Mouse (Mus musculus) MEL (cell line): ENCODE results near the gene Rpn1. TPM values are rescaled to one million over a fixed set of nuclear protein-coding genes. Genes with fewer than 3 reads are reported as not detected.

ENCODE experiments used
- DNase-seq: peaks from one replicate; pipeline ENCODE4 v3.0.0; 2011; ENCODE audit warnings: low read depth, low spot score
- H3K27ac ChIP-seq: 2 replicates; pipeline ENCODE4 v1.5.1; 2012; ENCODE audit warnings: low read depth, mild to moderate bottlenecking, control low read depth, low read length, moderate library complexity; ENCODE audit not compliant: control insufficient read depth
- H3K27me3 ChIP-seq, 2 experiments: fragments of 150-350 bp in 1 of 2; sonication (generic) in 1 of 2; 2 replicates each; pipeline ENCODE4 v1.6.1; 2012; ENCODE audit warnings: low read length in 2 of 2, mild to moderate bottlenecking in 2 of 2, improper control_type of control experiment in 1 of 2, moderate library complexity in 1 of 2; ENCODE audit not compliant: insufficient read depth in 2 of 2, control insufficient read depth in 1 of 2
- H3K36me3 ChIP-seq, 2 experiments: 2 replicates each; pipeline ENCODE4 v1.6.1; 2012 to 2014; ENCODE audit warnings: low read length in 2 of 2, improper control_type of control experiment in 1 of 2, inconsistent platforms in 1 of 2, mild to moderate bottlenecking in 1 of 2; ENCODE audit not compliant: insufficient read depth in 2 of 2, control insufficient read depth in 1 of 2
- H3K4me1 ChIP-seq, 2 experiments: fragments of 150-350 bp in 1 of 2; sonication (generic) in 1 of 2; 2 replicates each; pipeline ENCODE4 v1.6.1; 2012; ENCODE audit warnings: low read length in 2 of 2, improper control_type of control experiment in 1 of 2, mild to moderate bottlenecking in 1 of 2; ENCODE audit not compliant: insufficient read depth in 2 of 2, control insufficient read depth in 1 of 2
- H3K4me3 ChIP-seq, 2 experiments: fragments of 150-350 bp in 1 of 2; sonication (generic) in 1 of 2; 2 replicates each; pipeline ENCODE4 v1.5.1; 2012; ENCODE audit warnings: low read depth in 2 of 2, low read length in 2 of 2, mild to moderate bottlenecking in 2 of 2, moderate library complexity in 2 of 2, control low read depth in 1 of 2, improper control_type of control experiment in 1 of 2; ENCODE audit not compliant: control insufficient read depth in 1 of 2, insufficient read depth in 1 of 2
- H3K79me2 ChIP-seq: 2 replicates; pipeline ENCODE4 v1.6.1; 2012; ENCODE audit warnings: mild to moderate bottlenecking, low read length, moderate library complexity; ENCODE audit not compliant: control insufficient read depth, poor library complexity, insufficient read depth
- H3K9ac ChIP-seq: 2 replicates; pipeline ENCODE4 v1.6.1; 2012; ENCODE audit warnings: low read depth, mild to moderate bottlenecking, control low read depth, low read length, moderate library complexity; ENCODE audit not compliant: control insufficient read depth, poor library complexity, severe bottlenecking
- H3K9me3 ChIP-seq: fragments of 150-350 bp; sonication (generic); replicated peaks from 2 replicates; pipeline ENCODE4 v1.6.1; 2012; ENCODE audit warnings: mild to moderate bottlenecking, low read length, improper control_type of control experiment, moderate library complexity; ENCODE audit not compliant: insufficient read depth
- BHLHE40 ChIP-seq: IDR thresholded peaks from 2 replicates; pipeline ENCODE4 v1.6.1; 2012; ENCODE audit warnings: low read depth, mild to moderate bottlenecking, inconsistent platforms, low read length, improper control_type of control experiment, borderline replicate concordance
- CHD1 ChIP-seq: IDR thresholded peaks from 2 replicates; pipeline ENCODE4 v1.6.1; 2012; ENCODE audit warnings: low read depth, mild to moderate bottlenecking, inconsistent platforms, low read length, improper control_type of control experiment
- CHD2 ChIP-seq: IDR thresholded peaks from 2 replicates; pipeline ENCODE4 v1.6.1; 2011; ENCODE audit warnings: low read length, improper control_type of control experiment
- E2F4 ChIP-seq: IDR thresholded peaks from 2 replicates; pipeline ENCODE4 v1.6.1; 2011; ENCODE audit warnings: low read depth, low read length, improper control_type of control experiment, borderline replicate concordance
- ELF1 ChIP-seq: IDR thresholded peaks from 2 replicates; pipeline ENCODE4 v1.6.1; 2014; ENCODE audit warnings: low read depth, mild to moderate bottlenecking, inconsistent platforms, low read length, improper control_type of control experiment, moderate library complexity
- GATA1 ChIP-seq: IDR thresholded peaks from 2 replicates; pipeline ENCODE4 v1.6.1; 2011; ENCODE audit warnings: low read depth, low read length, improper control_type of control experiment
- HCFC1 ChIP-seq: IDR thresholded peaks from 2 replicates; pipeline ENCODE4 v1.6.1; 2012; ENCODE audit warnings: low read depth, mild to moderate bottlenecking, inconsistent platforms, low read length, improper control_type of control experiment, moderate library complexity
- MXI1 ChIP-seq: IDR thresholded peaks from 2 replicates; pipeline ENCODE4 v1.6.1; 2011; ENCODE audit warnings: mild to moderate bottlenecking, low read depth, low read length, improper control_type of control experiment
- MYC ChIP-seq: IDR thresholded peaks from 2 replicates; pipeline ENCODE4 v1.6.1; 2011; ENCODE audit warnings: low read depth, mild to moderate bottlenecking, low read length, improper control_type of control experiment, moderate library complexity
- POLR2AphosphoS5 ChIP-seq: IDR thresholded peaks from 2 replicates; pipeline ENCODE4 v1.6.1; 2012; ENCODE audit warnings: low read depth, borderline replicate concordance, mild to moderate bottlenecking, inconsistent platforms, low read length, moderate library complexity, mixed read lengths
- TBP ChIP-seq: IDR thresholded peaks from 2 replicates; pipeline ENCODE4 v1.8.0; 2011; ENCODE audit warnings: low read depth, low read length, improper control_type of control experiment
- UBTF ChIP-seq: IDR thresholded peaks from 2 replicates; pipeline ENCODE4 v1.6.1; 2012; ENCODE audit warnings: low read depth, mild to moderate bottlenecking, inconsistent platforms, low read length, improper control_type of control experiment, moderate library complexity, borderline replicate concordance; ENCODE audit not compliant: insufficient read depth
- USF1 ChIP-seq: IDR thresholded peaks from 2 replicates; pipeline ENCODE4 v1.6.1; 2014; ENCODE audit warnings: low read depth, mild to moderate bottlenecking, inconsistent platforms, low read length, improper control_type of control experiment, moderate library complexity
- ZNF384 ChIP-seq: IDR thresholded peaks from 2 replicates; pipeline ENCODE4 v1.6.1; 2012; ENCODE audit warnings: low read depth, mild to moderate bottlenecking, inconsistent platforms, low read length, improper control_type of control experiment
- polyA plus RNA-seq, 2 experiments: library from polyadenylated mRNA; stranded (reverse) in 1 of 2; unstranded in 1 of 2; fragments of >175 nt in 1 of 2; fragments of >200 nt in 1 of 2; gene quantifications; 2 replicates each; pipeline versions ENCODE4 v1.2.1 to v1.2.4; 2012; ENCODE audit warnings: low replicate concordance in 2 of 2, low read depth in 1 of 2; ENCODE audit not compliant: insufficient read length in 2 of 2, insufficient read depth in 1 of 2, missing spikeins in 1 of 2
- total RNA-seq: library from RNA; depleted of rRNA; stranded (reverse); fragments of 300-350 nt; gene quantifications from 2 replicates; pipeline ENCODE4 v1.2.3, GENCODE M21; 2012

The Rpn1 gene
- total and polyA plus RNA-seq, 3 experiments, result 289 to 412 (median 361) TPM

DNA sequence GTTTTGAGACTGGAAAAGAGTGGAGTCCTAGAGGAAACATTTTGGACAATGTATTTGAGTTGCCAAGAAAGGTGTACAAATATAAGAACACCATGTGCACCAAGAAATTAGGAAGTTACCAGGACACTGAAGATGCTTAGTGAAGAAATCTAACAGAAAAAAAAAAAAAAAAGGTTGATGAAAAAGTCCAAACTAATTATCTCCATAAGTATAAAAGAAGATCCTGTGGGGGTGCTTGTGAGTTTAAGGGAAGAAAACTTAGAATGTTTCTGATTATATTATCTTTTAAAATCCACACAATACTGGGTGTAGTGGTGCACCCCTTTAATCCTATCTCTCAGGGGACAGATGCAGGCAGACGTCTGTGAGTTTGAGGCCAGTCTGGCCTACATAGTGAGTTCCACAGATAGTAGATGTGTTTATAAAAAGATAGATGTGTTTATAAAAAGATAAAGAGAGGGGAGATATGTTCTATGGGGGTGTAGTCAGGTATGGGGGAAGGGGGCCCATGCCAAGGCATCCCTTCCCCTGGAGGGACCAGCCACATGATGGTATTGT is 8.2 kb upstream of the Rpn1 start (continued):
- peak; percentile 22; the same call in 1 of the 2 replicates for TF ChIP-seq MXI1
- TF ChIP-seq CHD2, result no peak
- no peak for TF ChIP-seq CHD1
- 0 out of 2 replicates have a peak, but pooled peaks have one; percentile 18 for TF ChIP-seq BHLHE40
- peak; percentile 13; the same call in 1 of the 2 replicates for TF ChIP-seq ELF1
- no peak for TF ChIP-seq USF1
- no peak for TF ChIP-seq E2F4
- TF ChIP-seq POLR2AphosphoS5, result no peak

DNA sequence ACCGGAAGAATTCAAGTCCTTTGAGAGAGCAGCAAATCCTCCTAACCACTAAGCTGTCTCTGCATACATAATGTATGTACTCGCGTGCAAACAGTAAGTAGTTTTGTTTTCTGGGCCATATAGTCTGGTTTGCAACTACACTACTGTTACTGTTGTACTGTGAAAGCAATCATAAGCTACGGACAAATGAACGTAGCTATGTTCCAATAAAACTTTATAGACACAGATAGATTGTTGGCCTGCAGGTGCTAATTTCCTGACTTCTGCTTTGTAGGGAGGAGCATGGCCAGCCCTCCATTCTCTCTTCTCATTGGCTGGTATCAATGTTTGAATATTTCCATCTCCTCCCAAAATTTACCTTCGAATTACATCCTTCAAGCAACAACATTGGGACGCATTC is 1.2 kb upstream of the Rpn1 start:
- Histone ChIP-seq H3K36me3 (peaks cover 9 to 28% of the 10 kb centered on the region in 2 experiments), H3K27me3 (no peaks in the 10 kb centered on the region), H3K27ac (no peak overlapping the region), H3K79me2 (peaks cover 31% of the 10 kb centered on the region), H3K9me3 (no peaks in the 10 kb centered on the region), H3K9ac (no peak overlapping the region), H3K4me1 (peaks cover 9 to 22% of the 10 kb centered on the region in 2 experiments), H3K4me3 (no peak overlapping the region)
- DNase-seq, result peak; percentile 64
- no peak for TF ChIP-seq GATA1
- TF ChIP-seq ELF1, result peak; percentile 60
- no peak for TF ChIP-seq ZNF384
- TF ChIP-seq HCFC1, result peak; percentile 74
- peak; percentile 68; the same call in 1 of the 2 replicates for TF ChIP-seq MYC
- no peak for TF ChIP-seq TBP

DNA sequence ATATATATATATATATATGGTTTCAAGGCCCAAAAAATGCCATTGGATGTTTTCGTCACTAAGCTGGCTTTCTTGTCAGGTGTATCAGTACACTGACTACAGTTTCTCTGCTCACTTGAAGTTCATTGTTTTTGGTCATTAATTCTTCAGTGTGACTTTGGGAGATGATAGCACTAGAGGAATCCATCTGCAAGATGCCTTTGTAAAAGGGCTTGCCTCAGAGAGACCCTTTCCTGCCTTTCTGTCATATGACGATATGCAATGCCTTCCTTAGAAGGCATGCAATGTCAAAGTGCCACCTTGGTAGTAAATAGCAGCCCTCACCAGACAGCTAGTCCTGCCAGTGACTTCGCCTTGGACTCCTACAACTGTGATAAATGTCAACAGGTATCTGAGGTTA is 610 bp upstream of the Rpn1 start:
- peaks cover 11 to 28% of the 10 kb centered on the region in 2 experiments for H3K36me3 ChIP-seq
- peak; percentile 52 for DNase-seq
- no peaks in the 10 kb centered on the region for H3K27me3 ChIP-seq
- peak overlapping the region; percentile 59 for H3K9ac ChIP-seq
- H3K27ac ChIP-seq, result peak overlapping the region; percentile 71
- H3K4me3 ChIP-seq, result peak overlapping the region; percentile 36 to 65
- H3K79me2 ChIP-seq, result peaks cover 32% of the 10 kb centered on the region
- H3K4me1 ChIP-seq, result peaks cover 9 to 22% of the 10 kb centered on the region in 2 experiments
- no peaks in the 10 kb centered on the region for H3K9me3 ChIP-seq
- 0 out of 2 replicates have a peak, but pooled peaks have one; percentile 4 for TF ChIP-seq UBTF
- TF ChIP-seq CHD2, result no peak
